Mouse (Mus musculus) embryonic facial prominence, embryonic 10.5 days (tissue): Measurements from ENCODE around the gene Il16. TPM values are rescaled to one million over a fixed set of nuclear protein-coding genes. Genes with fewer than 3 reads are reported as not detected.

Experiments
- DNase-seq: peaks from one replicate; pipeline ENCODE4 v3.0.0-alpha.2; 2017; ENCODE audit warnings: low spot score
- H3K27ac ChIP-seq: fragments of 300-500 bp; sonication (generic); replicated peaks from 2 replicates; pipeline ENCODE4 v1.5.1; 2016; ENCODE audit warnings: mild to moderate bottlenecking
- H3K27me3 ChIP-seq: fragments of 300-500 bp; sonication (generic); replicated peaks from 2 replicates; pipeline ENCODE4 v1.6.1; 2016; ENCODE audit warnings: low read depth, mild to moderate bottlenecking; ENCODE audit not compliant: poor library complexity, severe bottlenecking
- H3K36me3 ChIP-seq: fragments of 300-500 bp; sonication (generic); replicated peaks from 2 replicates; pipeline ENCODE4 v1.6.1; 2016; ENCODE audit warnings: mild to moderate bottlenecking, moderate library complexity
- H3K4me1 ChIP-seq: fragments of 300-500 bp; sonication (generic); 2 replicates; pipeline ENCODE4 v1.6.1; 2016
- H3K4me3 ChIP-seq: fragments of 300-500 bp; sonication (generic); 2 replicates; pipeline ENCODE4 v1.5.1; 2016; ENCODE audit warnings: mild to moderate bottlenecking, moderate library complexity
- H3K9me3 ChIP-seq: fragments of 300-500 bp; sonication (generic); 2 replicates; pipeline ENCODE4 v1.6.1; 2016; ENCODE audit warnings: mild to moderate bottlenecking
- WGBS: fragments of 180-500 bp; shearing (Covaris S2); methylation state at CpG from one replicate; pipeline ENCODE4 v1.1.7; 2016; 5-methylcytosine and 5-hydroxymethylcytosine counted together
- polyA plus RNA-seq: library from polyadenylated mRNA; unstranded; fragments of >200 nt; fragmentation: Nextera tagmentation; extraction: Ambion mirVana; gene quantifications from 2 replicates; pipeline ENCODE4 v1.2.1, GENCODE M21; 2016

The Il16 gene
- polyA plus RNA-seq, 1 experiment from 2014 or later = 1.9 TPM

- no peaks in the 10 kb centered on the region for H3K9me3 ChIP-seq
- H3K27me3 ChIP-seq = no peaks in the 10 kb centered on the region
- H3K36me3 ChIP-seq = no peaks in the 10 kb centered on the region
- no peak overlapping the region for H3K4me3 ChIP-seq
- DNase-seq = no peak
- 96% methylated on average over 2 of the region's 2 CpGs for WGBS
- H3K27ac ChIP-seq = no peak overlapping the region
- peaks cover 20% of the 10 kb centered on the region for H3K4me1 ChIP-seq
These were observed 138.7 kb downstream of the Il16 start for GRCm38 (mm10) chr7:83606796-83607195.

DNA sequence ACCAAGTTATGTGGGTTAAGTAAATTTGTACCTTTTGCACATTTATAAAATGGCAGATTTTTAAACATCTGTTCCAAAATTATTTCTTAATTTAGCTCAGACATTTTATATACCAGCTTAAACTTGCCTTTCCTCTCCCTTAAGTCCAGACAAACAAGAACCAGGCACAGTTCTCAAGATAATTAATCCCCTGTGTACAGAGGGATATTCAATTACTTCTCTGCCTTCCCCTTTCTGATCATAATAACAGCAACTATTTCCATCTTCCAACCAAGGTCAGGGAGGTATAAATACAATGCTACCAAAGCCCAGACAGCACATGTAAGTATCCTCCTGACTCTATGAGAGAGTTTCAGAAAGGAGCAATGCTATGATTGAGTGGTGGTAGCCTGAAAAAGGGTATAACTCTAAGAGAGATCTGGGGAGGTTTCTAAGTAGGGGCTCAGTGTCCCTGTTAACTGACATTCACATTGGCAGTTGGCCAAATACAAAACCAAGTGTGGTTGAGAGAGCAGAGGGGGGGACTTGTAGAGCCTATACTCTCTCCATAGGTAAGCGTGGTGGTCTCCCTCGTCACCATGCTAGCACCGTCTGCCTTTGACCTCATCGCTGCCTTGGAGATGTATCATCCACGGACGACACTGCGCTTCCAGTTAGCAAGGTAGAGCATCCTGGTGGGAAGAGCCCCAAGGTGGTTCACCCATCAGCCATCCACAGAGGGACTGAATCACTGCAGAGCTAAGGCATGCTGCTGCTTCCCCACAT, 141.2 kb downstream of the Il16 start:
- WGBS = 93% methylated on average over 7 of the region's 7 CpGs
- Histone ChIP-seq H3K4me3 (no peak overlapping the region), H3K4me1 (peaks cover 20% of the 10 kb centered on the region), H3K9me3 (no peaks in the 10 kb centered on the region), H3K36me3 (no peaks in the 10 kb centered on the region), H3K27me3 (no peaks in the 10 kb centered on the region; the same call in 1 of the 2 replicates), H3K27ac (peak overlapping the region; percentile 49; the same call in 1 of the 2 replicates)
- no peak for DNase-seq

DNA sequence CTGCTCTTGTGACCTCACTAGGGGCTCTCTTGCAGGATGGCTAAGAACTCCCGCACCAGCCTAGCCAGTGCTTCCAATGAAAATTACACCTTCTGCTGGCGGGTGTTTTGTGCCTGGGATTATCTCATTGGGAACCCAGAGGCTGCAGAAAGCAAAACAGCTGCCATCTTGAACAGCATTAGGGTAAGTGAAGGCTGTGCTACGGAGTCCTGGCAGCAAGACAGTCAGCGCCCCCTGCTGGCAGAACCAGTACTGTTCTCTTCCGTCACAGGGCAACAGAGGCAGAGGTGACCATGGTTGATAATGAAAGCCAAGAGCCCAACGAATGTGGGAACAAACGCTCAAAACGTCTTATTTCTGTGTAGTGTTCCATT, 145.6 kb downstream of the Il16 start:
- Histone ChIP-seq H3K9me3 (no peaks in the 10 kb centered on the region), H3K27ac (no peak overlapping the region), H3K4me3 (no peak overlapping the region), H3K36me3 (no peaks in the 10 kb centered on the region), H3K4me1 (peaks cover 16% of the 10 kb centered on the region), H3K27me3 (no peaks in the 10 kb centered on the region; the same call in 1 of the 2 replicates)
- WGBS = 50% methylated on average over 8 of the region's 8 CpGs
- DNase-seq = peak; percentile 68

GRCm38 (mm10) chr7:83598997-83599912, 146.3 kb downstream of the Il16 start:
- H3K4me1 ChIP-seq = peaks cover 9% of the 10 kb centered on the region
- DNase-seq = no peak
- no peaks in the 10 kb centered on the region; the same call in 1 of the 2 replicates for H3K27me3 ChIP-seq
- H3K36me3 ChIP-seq = no peaks in the 10 kb centered on the region
- no peaks in the 10 kb centered on the region for H3K9me3 ChIP-seq
- no peak overlapping the region for H3K4me3 ChIP-seq
- WGBS = 91% methylated on average over 13 of the region's 13 CpGs
- no peak overlapping the region for H3K27ac ChIP-seq

GRCm38 (mm10) chr7:83597063-83597462, 148.5 kb downstream of the Il16 start:
- WGBS = 88% methylated on average over 3 of the region's 3 CpGs
- no peaks in the 10 kb centered on the region; the same call in 1 of the 2 replicates for H3K27me3 ChIP-seq

GRCm38 (mm10) chr7:83594056-83594455, 151.5 kb downstream of the Il16 start:
- no peak overlapping the region for H3K4me3 ChIP-seq
- H3K9me3 ChIP-seq = no peaks in the 10 kb centered on the region
- H3K4me1 ChIP-seq = no peaks in the 10 kb centered on the region
- 84% methylated on average over 3 of the region's 3 CpGs for WGBS
- DNase-seq = no peak
- no peaks in the 10 kb centered on the region for H3K27me3 ChIP-seq
- H3K27ac ChIP-seq = no peak overlapping the region
- no peaks in the 10 kb centered on the region for H3K36me3 ChIP-seq

More at GRCm38 (mm10) chr7:83597063-83597462, 148.5 kb downstream of the Il16 start:
- no peaks in the 10 kb centered on the region for H3K4me1 ChIP-seq
- no peaks in the 10 kb centered on the region for H3K36me3 ChIP-seq
- H3K27ac ChIP-seq = no peak overlapping the region
- no peak for DNase-seq
- H3K4me3 ChIP-seq = no peak overlapping the region
- no peaks in the 10 kb centered on the region for H3K9me3 ChIP-seq

Other genes starting within 250 kb of the Il16 start
- gene Tmc3, start 160.8 kb downstream of the Il16 start, polyA plus RNA-seq = 0.72 and 1.0 TPM in 2 replicates
- 15.1 and 16.8 TPM in 2 replicates for gene Stard5, start 113.8 kb downstream of the Il16 start, polyA plus RNA-seq
- 0.15 TPM in 1 of 2 replicates, not detected in the other for gene Cfap161, start 49.2 kb upstream of the Il16 start, polyA plus RNA-seq
- gene Tlnrd1, start 138.6 kb upstream of the Il16 start, polyA plus RNA-seq = 14.2 and 14.6 TPM in 2 replicates
- gene Mesd, start 138.7 kb upstream of the Il16 start, polyA plus RNA-seq = 90.6 and 99.6 TPM in 2 replicates